Mouse (Mus musculus): ENCODE measurements around the gene Slc46a3.
"Not testable (repeated sequence)": the region's sequence is repeated elsewhere in the genome, so short reads cannot be mapped to it uniquely, and the experiment has no call there.

The Slc46a3 gene

GRCm38 (mm10) chr5:147894455-147895076 lies at the start of gene Slc46a3:
Gene Slc46a3 (minus strand): TSS chr5:147894815.
- peak; percentile 99 for DNase-seq (ENCODE audit: inconsistent ontology term)

- DNase-seq (ENCODE audit: inconsistent ontology term) = peak; percentile 53
These were observed 44.6 kb upstream of the Slc46a3 start for GRCm38 (mm10) chr5:147939226-147939625.

DNA sequence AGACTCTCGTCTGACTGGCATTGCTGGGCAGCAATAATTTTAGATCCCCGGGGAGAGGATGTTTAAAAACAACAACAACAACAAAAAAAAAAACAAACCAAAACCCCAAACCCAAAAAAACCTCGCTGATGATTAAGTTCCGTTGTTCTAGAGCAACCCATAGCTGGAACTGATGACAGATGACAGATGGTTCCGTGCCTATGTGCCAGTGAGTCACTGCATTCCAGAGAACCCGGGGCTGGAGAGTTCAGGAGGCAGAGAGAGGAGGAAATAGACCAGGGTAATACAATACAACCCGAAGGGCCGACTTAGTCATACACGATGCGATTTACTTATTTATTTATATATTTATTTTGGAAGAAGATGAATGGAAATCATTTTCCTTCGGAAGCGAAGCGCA lies 40.5 kb upstream of the Slc46a3 start:
- DNase-seq (ENCODE audit: inconsistent ontology term) = peak; percentile 79

DNA sequence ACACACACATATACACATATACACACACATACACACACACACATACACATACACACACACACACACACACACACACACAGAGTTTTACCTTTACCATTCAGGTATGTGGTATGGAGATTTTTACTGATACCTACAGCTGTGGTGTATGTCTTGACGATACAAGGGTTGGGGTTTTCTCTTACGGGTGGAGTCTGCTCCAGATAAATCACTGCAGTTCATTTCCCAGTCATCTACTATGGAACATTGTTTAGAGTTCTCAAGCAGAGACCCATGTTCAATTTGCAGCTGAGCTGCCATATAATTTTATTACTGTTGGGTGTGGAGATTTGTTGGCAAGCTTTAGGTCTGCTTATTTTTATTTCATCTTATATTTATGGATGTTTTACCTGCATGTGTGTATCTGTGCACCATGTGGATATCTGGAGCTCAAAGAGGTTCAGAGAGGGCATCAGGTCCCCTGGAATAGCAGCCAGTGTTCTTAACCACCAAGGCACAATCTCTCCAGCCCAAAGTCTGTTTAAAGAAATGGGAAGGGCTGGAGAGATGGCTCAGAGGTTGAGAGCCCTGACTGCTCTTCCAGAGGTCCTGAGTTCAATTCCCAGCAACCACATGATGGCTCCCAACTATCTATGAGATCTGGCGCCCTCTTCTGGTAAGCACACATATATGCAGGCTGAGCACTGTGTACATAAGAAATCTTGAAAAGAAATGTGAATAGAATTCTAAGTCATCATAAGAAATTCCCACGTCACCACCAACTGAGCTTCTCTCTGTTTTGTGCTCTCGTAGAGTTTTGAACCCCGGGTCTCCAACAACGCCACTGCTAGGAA lies 34.3 kb upstream of the Slc46a3 start:
- no peak for DNase-seq (ENCODE audit: inconsistent ontology term)

DNA sequence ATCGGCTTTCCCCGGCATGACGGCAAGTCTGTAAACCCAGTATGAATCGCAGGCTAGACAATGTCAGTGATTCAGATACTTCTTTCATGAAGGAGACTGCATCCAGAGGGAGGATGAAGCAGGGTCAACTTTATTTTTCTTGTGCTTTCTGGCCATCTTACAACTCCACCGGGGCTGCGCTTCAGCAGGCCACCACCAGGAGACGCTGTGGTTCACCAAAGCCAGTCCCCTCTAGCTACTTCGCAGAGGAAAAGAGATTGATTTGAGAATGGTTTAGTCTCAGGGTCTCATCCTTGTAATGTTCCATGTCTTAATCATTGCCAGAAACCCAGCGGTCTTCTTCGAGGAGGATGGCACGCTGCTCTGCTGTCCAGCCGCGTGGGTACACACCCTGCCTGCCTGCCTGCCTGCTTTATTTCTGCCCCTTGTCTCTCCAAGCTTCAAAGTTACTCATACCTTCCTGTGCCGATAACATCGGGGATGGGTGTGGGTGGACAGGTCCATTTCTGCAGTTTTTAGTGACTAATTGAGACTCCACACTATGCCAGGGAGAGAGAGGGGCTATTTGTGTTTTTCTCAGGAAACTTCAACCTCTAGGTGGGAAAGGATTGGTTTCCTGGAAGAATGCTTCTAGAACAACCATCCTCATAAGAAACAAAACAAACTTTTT lies 31.5 kb upstream of the Slc46a3 start:
- DNase-seq (ENCODE audit: inconsistent ontology term) = no peak

GRCm38 (mm10) chr5:147924621-147925020 lies 30.0 kb upstream of the Slc46a3 start:
- no peak for DNase-seq (ENCODE audit: inconsistent ontology term)

DNA sequence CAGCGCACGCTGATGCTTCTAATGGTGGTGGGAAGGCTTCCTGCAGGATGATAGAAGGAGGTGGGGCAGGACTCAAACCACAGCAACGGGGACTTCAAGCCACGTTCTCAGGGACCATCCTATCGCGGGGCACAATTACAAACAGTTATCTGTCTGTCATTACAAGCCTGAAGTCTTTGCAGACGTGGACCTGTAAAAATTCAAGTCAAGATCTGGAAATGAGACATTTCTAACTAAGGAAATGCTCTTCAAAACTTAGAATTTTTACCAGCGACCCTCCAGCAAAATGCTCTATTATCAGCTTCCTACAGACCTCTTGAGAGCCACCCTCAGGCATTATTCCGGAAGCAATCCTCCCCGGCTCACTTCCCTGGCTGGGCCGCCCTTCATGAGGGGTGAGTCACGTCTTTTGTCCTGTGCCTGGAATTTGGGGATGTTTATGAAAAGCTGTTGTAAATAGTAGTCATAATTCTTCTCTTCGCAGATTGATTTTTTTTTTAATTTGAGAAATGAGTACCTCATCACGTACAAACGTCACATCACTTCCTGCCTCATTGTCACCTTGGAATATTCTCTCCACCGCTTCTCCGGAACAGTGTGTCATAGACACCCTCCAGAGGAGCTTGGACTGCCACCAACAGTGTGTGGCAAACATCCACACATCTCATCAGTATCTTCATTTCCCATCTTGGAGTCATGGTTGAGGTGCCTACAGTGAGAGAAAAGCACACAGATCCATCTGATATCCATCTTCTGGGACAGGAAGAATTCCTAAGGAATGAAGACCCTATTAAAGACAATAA lies 23.6 kb upstream of the Slc46a3 start:
- DNase-seq (ENCODE audit: inconsistent ontology term) = peak; percentile 70

- no peak for DNase-seq (ENCODE audit: inconsistent ontology term)
These were observed 21.6 kb upstream of the Slc46a3 start for GRCm38 (mm10) chr5:147916171-147916570.

GRCm38 (mm10) chr5:147915038-147915566 lies 20.5 kb upstream of the Slc46a3 start:
- no peak for DNase-seq (ENCODE audit: inconsistent ontology term)

- no peak for DNase-seq (ENCODE audit: inconsistent ontology term)
These were observed 18.7 kb upstream of the Slc46a3 start for GRCm38 (mm10) chr5:147913241-147913842.

DNA sequence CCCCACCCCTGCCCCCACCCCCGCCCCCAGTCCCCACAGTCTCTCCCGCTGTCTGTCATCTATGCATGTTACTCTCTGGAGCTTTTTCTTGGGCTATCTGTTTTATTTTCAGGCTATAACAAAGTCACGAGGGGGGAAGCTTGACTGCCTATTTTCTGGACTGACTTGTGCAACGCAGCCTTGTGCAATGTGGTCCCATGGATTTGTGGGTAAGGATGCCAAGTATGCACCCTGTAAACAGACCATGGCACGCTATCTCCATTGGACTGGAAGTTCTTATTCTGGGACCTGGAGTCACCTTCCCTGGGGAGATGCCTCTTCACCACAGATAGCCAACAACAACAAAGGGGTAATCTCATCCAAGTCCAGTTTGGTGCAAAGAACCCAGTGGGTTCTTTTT lies 17.1 kb upstream of the Slc46a3 start:
- no peak for DNase-seq (ENCODE audit: inconsistent ontology term)

- no peak for DNase-seq (ENCODE audit: inconsistent ontology term)
These were observed 16.3 kb upstream of the Slc46a3 start for GRCm38 (mm10) chr5:147910807-147911509.

DNA sequence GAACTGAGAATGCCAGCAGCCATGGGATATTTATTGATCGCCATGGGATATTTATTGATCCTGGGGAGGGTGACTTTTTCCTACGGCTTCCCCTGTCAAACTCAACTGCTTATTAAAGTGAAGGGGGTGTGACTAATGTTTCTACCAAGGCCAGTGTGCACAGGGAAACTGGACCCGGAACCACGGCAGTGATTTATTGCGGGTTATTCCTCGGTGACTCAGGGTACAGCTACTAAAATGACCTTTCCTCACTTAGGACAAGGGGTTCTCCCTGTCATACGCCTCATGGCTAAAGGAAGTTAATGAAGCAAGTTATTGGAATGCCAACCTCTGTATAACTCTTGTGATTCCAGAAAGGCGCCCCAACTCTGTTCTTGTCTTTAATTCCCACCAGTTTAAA lies 13.2 kb upstream of the Slc46a3 start:
- DNase-seq (ENCODE audit: inconsistent ontology term) = no peak

- DNase-seq (ENCODE audit: inconsistent ontology term) = no peak
These were observed 12.5 kb upstream of the Slc46a3 start for GRCm38 (mm10) chr5:147907144-147907543.

DNA sequence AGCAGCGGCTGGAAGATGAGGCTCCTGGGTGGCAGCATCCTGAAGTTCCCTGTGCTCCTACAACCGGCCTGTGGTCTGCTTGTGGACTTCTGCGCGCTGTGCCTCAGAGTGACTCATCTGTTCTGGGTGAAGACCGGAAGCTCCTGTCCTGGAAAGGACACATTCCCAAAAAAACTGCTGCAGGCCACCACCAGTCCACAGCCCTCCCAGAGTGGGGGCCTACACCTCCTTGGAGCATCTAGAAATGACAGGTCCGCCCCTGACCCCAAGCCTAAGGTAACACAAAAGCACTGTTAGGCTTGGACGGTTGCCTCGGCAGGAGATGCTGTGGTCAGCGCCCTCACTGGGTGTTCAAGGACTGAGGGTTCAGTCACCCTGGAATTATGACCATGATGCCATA lies 8.6 kb upstream of the Slc46a3 start:
- DNase-seq (ENCODE audit: inconsistent ontology term) = no peak

DNA sequence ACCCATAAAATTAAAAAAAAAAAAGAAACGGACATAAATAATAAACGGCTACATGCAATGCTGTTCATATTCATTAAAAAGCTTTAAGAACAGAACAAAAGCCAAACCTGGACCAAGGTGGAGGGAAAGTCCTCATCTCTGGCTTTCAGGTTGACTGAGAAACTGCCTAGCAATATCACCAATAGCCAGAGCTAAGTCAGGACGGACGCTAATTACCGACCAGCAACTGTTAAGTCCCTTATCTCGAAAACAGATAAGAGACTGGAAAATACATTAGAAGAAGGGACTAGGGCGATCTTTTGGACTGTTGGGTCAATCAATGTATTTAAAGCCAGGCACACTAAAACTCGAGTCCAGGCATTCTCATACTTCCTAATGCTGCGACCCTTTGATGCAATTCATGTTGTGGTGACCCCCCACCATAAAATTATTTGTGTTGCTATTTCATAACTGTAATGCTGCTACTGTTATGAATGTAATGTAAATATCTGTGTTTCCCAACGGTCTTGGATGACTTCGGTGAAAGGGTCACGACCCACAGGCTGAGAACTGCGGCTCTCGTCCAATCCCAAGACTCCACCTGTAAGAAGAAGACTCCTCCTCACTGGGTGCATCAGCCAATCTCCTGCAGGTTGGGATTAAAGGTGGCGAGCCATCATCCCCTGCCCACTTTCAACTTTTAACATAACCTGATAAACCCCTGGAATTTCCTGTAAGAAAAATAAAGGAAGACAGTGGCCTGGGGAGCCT lies 7.6 kb upstream of the Slc46a3 start:
- DNase-seq (ENCODE audit: inconsistent ontology term) = no peak

GRCm38 (mm10) chr5:147898968-147899549 lies 4.4 kb upstream of the Slc46a3 start:
- no peak for DNase-seq (ENCODE audit: inconsistent ontology term)

DNA sequence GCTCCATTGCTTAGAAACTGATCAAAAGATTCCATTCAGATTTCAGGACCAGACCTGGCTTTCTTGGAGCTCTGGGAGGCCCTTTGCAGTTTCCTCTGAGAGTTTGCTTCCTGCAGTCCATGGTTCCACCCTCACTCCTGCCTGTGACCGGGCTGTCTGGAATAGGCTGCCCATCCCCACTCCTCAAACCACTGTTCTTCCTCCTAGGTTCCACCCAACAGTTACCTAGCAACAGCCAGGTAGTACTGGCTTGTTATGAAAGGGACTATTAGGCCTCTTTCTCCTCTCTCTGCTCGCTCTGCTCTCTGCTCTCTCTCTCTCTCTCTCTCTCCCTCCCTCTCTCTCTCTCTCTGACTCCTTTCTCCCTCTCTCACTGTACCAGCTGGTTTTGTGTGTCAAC lies 3.6 kb upstream of the Slc46a3 start:
- DNase-seq (ENCODE audit: inconsistent ontology term) = no peak

- not testable (repeated sequence) for DNase-seq (ENCODE audit: inconsistent ontology term)
These were observed 1.9 kb upstream of the Slc46a3 start for GRCm38 (mm10) chr5:147896501-147896900.

Data from Muller cell, postnatal 12 days (primary cell).